Mouse (Mus musculus) spleen, adult 2 months (tissue): ENCODE results near the gene Maea.

Experiments used
- CTCF ChIP-seq: fragments of 200-500 bp; IDR thresholded peaks from 2 replicates; pipeline ENCODE4 v1.5.1; 2011; ENCODE audit warnings: mild to moderate bottlenecking, inconsistent platforms; ENCODE audit not compliant: insufficient read depth, insufficient read length, insufficient replicate concordance; ENCODE audit errors: extremely low read depth
- POLR2A ChIP-seq: fragments of 200-500 bp; IDR thresholded peaks from 2 replicates; pipeline ENCODE4 v1.6.1; 2011; ENCODE audit warnings: low read depth, low read length, inconsistent platforms

GRCm38 (mm10) chr5:33396828-33397227 lies 61.5 kb downstream of the Maea start:
- TF ChIP-seq POLR2A (no peak), CTCF (no peak)
